Mouse (Mus musculus) megakaryocyte, embryonic 14.5 days (primary cell): Measurements from ENCODE around the gene Grin2b.

Experiments used
- FLI1 ChIP-seq: IDR thresholded peaks from 2 replicates; pipeline ENCODE4 v1.6.1; 2012; ENCODE audit warnings: low read length, inconsistent platforms, mixed read lengths
- GATA1 ChIP-seq: IDR thresholded peaks from 3 replicates; pipeline ENCODE4 v1.6.1; 2012; ENCODE audit warnings: mixed read lengths, low read length, inconsistent platforms, borderline replicate concordance

GRCm38 (mm10) chr6:135874626-135875025, 298.7 kb downstream of the Grin2b start:
- TF ChIP-seq GATA1 (no peak), FLI1 (no peak)
